Mouse (Mus musculus): ENCODE measurements around the gene Olfr1221. TPM values are rescaled to one million over a fixed set of nuclear protein-coding genes. Genes with fewer than 3 reads are reported as not detected.

Gene Olfr1221
- polyA plus RNA-seq, 1 experiment from 2014 or later: not detected

Other genes with a start within 250 kb of the Olfr1221 start
- not detected in 2 replicates for gene Olfr1208, start 215.0 kb downstream of the Olfr1221 start, polyA plus RNA-seq (2015; fragmentation: Nextera tagmentation; extraction: Ambion mirVana)
- not detected in 2 replicates for gene Olfr1209, start 202.1 kb downstream of the Olfr1221 start, polyA plus RNA-seq (2015; fragmentation: Nextera tagmentation; extraction: Ambion mirVana)
- gene Olfr1211, start 179.2 kb downstream of the Olfr1221 start, polyA plus RNA-seq (2015; fragmentation: Nextera tagmentation; extraction: Ambion mirVana): not detected in 2 replicates
- gene Olfr1212, start 163.3 kb downstream of the Olfr1221 start, polyA plus RNA-seq (2015; fragmentation: Nextera tagmentation; extraction: Ambion mirVana): not detected in 2 replicates
- gene Gm13762, start 137.0 kb downstream of the Olfr1221 start, polyA plus RNA-seq (2015; fragmentation: Nextera tagmentation; extraction: Ambion mirVana): not detected in 2 replicates
- not detected in 2 replicates for gene Olfr1214, start 124.6 kb downstream of the Olfr1221 start, polyA plus RNA-seq (2015; fragmentation: Nextera tagmentation; extraction: Ambion mirVana)
- not detected in 2 replicates for gene Olfr1215, start 110.3 kb downstream of the Olfr1221 start, polyA plus RNA-seq (2015; fragmentation: Nextera tagmentation; extraction: Ambion mirVana)
- not detected in 2 replicates for gene Olfr1216, start 98.9 kb downstream of the Olfr1221 start, polyA plus RNA-seq (2015; fragmentation: Nextera tagmentation; extraction: Ambion mirVana)
- not detected in 2 replicates for gene Olfr1217, start 85.2 kb downstream of the Olfr1221 start, polyA plus RNA-seq (2015; fragmentation: Nextera tagmentation; extraction: Ambion mirVana)
- gene Olfr1218, start 56.1 kb downstream of the Olfr1221 start, polyA plus RNA-seq (2015; fragmentation: Nextera tagmentation; extraction: Ambion mirVana): not detected in 2 replicates
- gene Olfr1219, start 33.8 kb downstream of the Olfr1221 start, polyA plus RNA-seq (2015; fragmentation: Nextera tagmentation; extraction: Ambion mirVana): not detected in 2 replicates
- gene Olfr1220, start 10.4 kb downstream of the Olfr1221 start, polyA plus RNA-seq (2015; fragmentation: Nextera tagmentation; extraction: Ambion mirVana): not detected in 2 replicates
- not detected in 2 replicates for gene Olfr1222, start 15.8 kb upstream of the Olfr1221 start, polyA plus RNA-seq (2015; fragmentation: Nextera tagmentation; extraction: Ambion mirVana)
- gene Olfr1223, start 34.3 kb upstream of the Olfr1221 start, polyA plus RNA-seq (2015; fragmentation: Nextera tagmentation; extraction: Ambion mirVana): not detected in 2 replicates
- gene Olfr1224-ps1, start 46.8 kb upstream of the Olfr1221 start, polyA plus RNA-seq (2015; fragmentation: Nextera tagmentation; extraction: Ambion mirVana): not detected in 2 replicates
- gene Olfr1225, start 57.4 kb upstream of the Olfr1221 start, polyA plus RNA-seq (2015; fragmentation: Nextera tagmentation; extraction: Ambion mirVana): not detected in 2 replicates
- not detected in 2 replicates for gene Olfr1226, start 82.8 kb upstream of the Olfr1221 start, polyA plus RNA-seq (2015; fragmentation: Nextera tagmentation; extraction: Ambion mirVana)
- gene Olfr1228, start 136.8 kb upstream of the Olfr1221 start, polyA plus RNA-seq (2015; fragmentation: Nextera tagmentation; extraction: Ambion mirVana): not detected in 2 replicates
- gene Olfr1229, start 170.7 kb upstream of the Olfr1221 start, polyA plus RNA-seq (2015; fragmentation: Nextera tagmentation; extraction: Ambion mirVana): not detected in 2 replicates
- not detected in 2 replicates for gene Olfr1230, start 180.0 kb upstream of the Olfr1221 start, polyA plus RNA-seq (2015; fragmentation: Nextera tagmentation; extraction: Ambion mirVana)
- not detected in 2 replicates for gene Olfr1231, start 189.8 kb upstream of the Olfr1221 start, polyA plus RNA-seq (2015; fragmentation: Nextera tagmentation; extraction: Ambion mirVana)
- gene Olfr1232, start 212.4 kb upstream of the Olfr1221 start, polyA plus RNA-seq (2015; fragmentation: Nextera tagmentation; extraction: Ambion mirVana): not detected in 2 replicates
- not detected in 2 replicates for gene Olfr1233, start 225.1 kb upstream of the Olfr1221 start, polyA plus RNA-seq (2015; fragmentation: Nextera tagmentation; extraction: Ambion mirVana)
- not detected in 2 replicates for gene Olfr1234, start 247.6 kb upstream of the Olfr1221 start, polyA plus RNA-seq (2015; fragmentation: Nextera tagmentation; extraction: Ambion mirVana)